ENCODE assay signal across 8 mouse cellular contexts in genomic region chr11:35769746-35770437, GRCm38 (mm10). TPM values are rescaled to one million over a fixed set of nuclear protein-coding genes. Genes with fewer than 3 reads are reported as not detected.
DNase-seq lines count a peak whose midpoint lies in the region; ATAC-seq and TF ChIP-seq lines count a peak whose summit lies in the region.

No protein-coding gene starts in this region.

- H3K4me2 ChIP-seq in embryonic facial prominence, embryonic 11.5 days (ENCODE audit: low read depth, low read length) = peak overlapping the region; percentile 50
- H3K4me2 ChIP-seq in intestine, embryonic 16.5 days (ENCODE audit: low read depth, low read length) = peak overlapping the region; percentile 67

- no peaks in the 10 kb centered on the region for H3K27me3 ChIP-seq in embryonic facial prominence, embryonic 11.5 days (ENCODE audit: control insufficient read depth, insufficient read depth, low read length)
- H3K27me3 ChIP-seq in intestine, embryonic 16.5 days (replicated peaks; ENCODE audit: control insufficient read depth, insufficient read depth, low read length) = no peaks in the 10 kb centered on the region
- no peaks in the 10 kb centered on the region for H3K27me3 ChIP-seq in liver, adult 2 months (ENCODE audit: control insufficient read depth, insufficient read depth, low read length)

- under 1% methylated on average over 34 of the region's 41 CpGs for WGBS in embryonic facial prominence, embryonic 11.5 days
- under 1% methylated on average over 40 of the region's 41 CpGs for WGBS in intestine, embryonic 16.5 days
- WGBS in liver, adult 2 months = under 1% methylated on average over 37 of the region's 41 CpGs

- TF ChIP-seq CTCF in liver, adult 2 months (IDR thresholded peaks at IDR 0.05; ENCODE audit: low read depth, low read length) = no peak

- peaks cover 23% of the 10 kb centered on the region; the same call in 1 of the 2 replicates for H3K79me2 ChIP-seq in liver, adult 2 months (ENCODE audit: control insufficient read depth, insufficient read depth, low read length)

- no peaks in the 10 kb centered on the region for H3K9me3 ChIP-seq in embryonic facial prominence, embryonic 11.5 days (replicated peaks; ENCODE audit: control insufficient read depth, low read length)
- no peaks in the 10 kb centered on the region for H3K9me3 ChIP-seq in intestine, embryonic 16.5 days (ENCODE audit: control insufficient read depth, low read length)

- no peaks in the 10 kb centered on the region for H3K4me1 ChIP-seq in embryonic facial prominence, embryonic 11.5 days (ENCODE audit: control insufficient read depth, insufficient read depth, low read length)
- peaks cover 15% of the 10 kb centered on the region for H3K4me1 ChIP-seq in intestine, embryonic 16.5 days (ENCODE audit: control insufficient read depth, insufficient read depth, low read length)
- peaks cover 9% of the 10 kb centered on the region for H3K4me1 ChIP-seq in liver, adult 2 months (ENCODE audit: control insufficient read depth, insufficient read depth, low read length)

- H3K9ac ChIP-seq in embryonic facial prominence, embryonic 11.5 days (replicated peaks; ENCODE audit: low read length) = peak overlapping the region; percentile 99
- peak overlapping the region; percentile 98 for H3K9ac ChIP-seq in intestine, embryonic 16.5 days (ENCODE audit: low read depth, low read length)
- peak overlapping the region; percentile 86 for H3K9ac ChIP-seq in liver, adult 2 months (ENCODE audit: low read depth, low read length)

- H3K27ac ChIP-seq in embryonic facial prominence, embryonic 11.5 days (replicated peaks; ENCODE audit: low read depth, low read length) = peak overlapping the region; percentile 91
- peak overlapping the region; percentile 98 for H3K27ac ChIP-seq in intestine, embryonic 16.5 days (ENCODE audit: low read length)
- H3K27ac ChIP-seq in liver, adult 2 months (replicated peaks; ENCODE audit: insufficient read depth, low read depth, low read length) = peak overlapping the region; percentile 93

- peak; percentile 79 for DNase-seq in adipocyte (ENCODE audit: low spot score)
- DNase-seq in embryonic facial prominence, embryonic 11.5 days (ENCODE audit: low spot score) = no peak
- peak; percentile 60 for DNase-seq in liver, adult 2 months (ENCODE audit: extremely low read depth, low read depth, low spot score)
- DNase-seq in neural tube, embryonic 10.5 days (ENCODE audit: extremely low spot score, low spot score) = peak; percentile 77
- DNase-seq in yolk sac, embryonic 10.5 days (ENCODE audit: low spot score) = no peak

- peak; percentile 73; the same call in 1 of the 2 replicates for TF ChIP-seq POLR2A in liver, adult 2 months (IDR thresholded peaks at IDR 0.05; ENCODE audit: extremely low read depth, insufficient read depth, low read length)

- ATAC-seq in CD4-positive, CD25-positive, alpha-beta regulatory T cell, adult 4 months = peak; percentile 35
- ATAC-seq in embryonic facial prominence, embryonic 11.5 days (replicated peaks; ENCODE audit: insufficient number of reproducible peaks, low FRiP score, low TSS enrichment, low read depth) = peak; percentile 88
- ATAC-seq in granulocyte monocyte progenitor cell, adult 5-6 weeks (replicated peaks; ENCODE audit: poor library complexity, severe bottlenecking) = peak; percentile 60
- peak; percentile 96 for ATAC-seq in intestine, embryonic 16.5 days

- peak overlapping the region; percentile 97 for H3K4me3 ChIP-seq in embryonic facial prominence, embryonic 11.5 days (ENCODE audit: low read depth, low read length)
- H3K4me3 ChIP-seq in intestine, embryonic 16.5 days (ENCODE audit: low read length) = peak overlapping the region; percentile 92
- peak overlapping the region; percentile 80 for H3K4me3 ChIP-seq in liver, adult 2 months (ENCODE audit: insufficient read depth, low read depth, low read length)

- H3K36me3 ChIP-seq in embryonic facial prominence, embryonic 11.5 days (replicated peaks; ENCODE audit: control insufficient read depth, insufficient read depth, low read depth, low read length) = no peaks in the 10 kb centered on the region
- H3K36me3 ChIP-seq in intestine, embryonic 16.5 days (ENCODE audit: control insufficient read depth, insufficient read depth, low read length) = no peaks in the 10 kb centered on the region
- H3K36me3 ChIP-seq in liver, adult 2 months (ENCODE audit: control insufficient read depth, insufficient read depth, low read length) = peaks cover 3% of the 10 kb centered on the region; the same call in 1 of the 2 replicates

RNA-seq across cellular contexts. Expression of gene Pank3, which starts 0.6 kb away (rescaled TPM):
- polyA plus RNA-seq in CD4-positive, CD25-positive, alpha-beta regulatory T cell, adult 4 months (2017; shearing (Covaris generic)) = 1 to 10 TPM; 6.6 to 8.9 TPM
- 22.2 and 24.8 TPM in 2 replicates for polyA plus RNA-seq in embryonic facial prominence, embryonic 11.5 days (2014; fragmentation: Nextera tagmentation; extraction: Ambion mirVana)
- 16.6 and 18.1 TPM in 2 replicates for total RNA-seq in granulocyte monocyte progenitor cell, adult 5-6 weeks (2014; fragmentation: Nextera tagmentation)
- total RNA-seq in granulocyte monocyte progenitor cell, adult 5-6 weeks (2017) = 23.3 and 30.1 TPM in 2 replicates
- 27.1 and 34.9 TPM in 2 replicates for polyA plus RNA-seq in intestine, embryonic 16.5 days (2015; fragmentation: Nextera tagmentation; extraction: Ambion mirVana)
- 46.2 and 58.1 TPM in 2 replicates for total RNA-seq in liver, adult 2 months (2014; rRNA removed)
- polyA plus RNA-seq in liver, adult 2 months (2012; rRNA removed) = 5.7 and 6.1 TPM in 2 replicates

RNA-seq across cellular contexts. Expression of gene Fbll1, which starts 28.8 kb away (rescaled TPM):
- polyA plus RNA-seq in CD4-positive, CD25-positive, alpha-beta regulatory T cell, adult 4 months (2017; shearing (Covaris generic)) = not detected
- polyA plus RNA-seq in embryonic facial prominence, embryonic 11.5 days (2014; fragmentation: Nextera tagmentation; extraction: Ambion mirVana) = 0.77 and 1.1 TPM in 2 replicates
- not detected in 2 replicates for total RNA-seq in granulocyte monocyte progenitor cell, adult 5-6 weeks (2014; fragmentation: Nextera tagmentation)
- not detected in 2 replicates for total RNA-seq in granulocyte monocyte progenitor cell, adult 5-6 weeks (2017)
- polyA plus RNA-seq in intestine, embryonic 16.5 days (2015; fragmentation: Nextera tagmentation; extraction: Ambion mirVana) = 0.11 TPM in 1 of 2 replicates, not detected in the other
- not detected in 2 replicates for total RNA-seq in liver, adult 2 months (2014; rRNA removed)
- polyA plus RNA-seq in liver, adult 2 months (2012; rRNA removed) = not detected in 2 replicates

Comparison
In these comparisons a context has a peak if more than half of its experiments do, and no peak if none do; other contexts are left out.
1. ATAC-seq: peak in every context shown above with its lines; median percentile 96 in intestine, embryonic 16.5 days; 88 in embryonic facial prominence, embryonic 11.5 days; 60 in granulocyte monocyte progenitor cell, adult 5-6 weeks; 35 in CD4-positive, CD25-positive, alpha-beta regulatory T cell, adult 4 months.
2. DNase-seq: peak in adipocyte (single experiment), liver, adult 2 months (single experiment) and neural tube, embryonic 10.5 days (single experiment); none in embryonic facial prominence, embryonic 11.5 days (single experiment) and yolk sac, embryonic 10.5 days (single experiment).
3. Peak in every context shown above with its lines, with median percentiles within 50 percentile points of each other: H3K27ac ChIP-seq, H3K4me3 ChIP-seq and H3K9ac ChIP-seq.